Mouse (Mus musculus) subcutaneous adipose tissue, adult 2 months (tissue): ENCODE data around the gene Zar1. TPM values are rescaled to one million over a fixed set of nuclear protein-coding genes. Genes with fewer than 3 reads are reported as not detected.

Experiments
- polyA plus RNA-seq: library from polyadenylated mRNA; depleted of rRNA; stranded (reverse); fragments of >200 nt; gene quantifications from 2 replicates; pipeline ENCODE4 v1.2.3, GENCODE M21; 2012; ENCODE audit warnings: low replicate concordance; rRNA removed

Gene Zar1
- 0.10 TPM in 1 of 2 replicates, not detected in the other for polyA plus RNA-seq

GRCm38 (mm10) chr5:72580970-72581332 is at the start of gene Zar1:
Gene Zar1 (minus strand): TSS chr5:72581254.

GRCm38 (mm10) chr5:72587192-72587681 is 6.2 kb upstream of the Zar1 start, which contains the start of gene Gm5868:
Gene Gm5868 (minus strand): TSS chr5:72587551.

GRCm38 (mm10) chr5:72559544-72560049 is 21.5 kb downstream of the Zar1 start, which contains the start of gene Nfxl1:
Gene Nfxl1 (minus strand): TSS chr5:72559684.

Other genes with a start within 250 kb of the Zar1 start
- 0.04 TPM in 1 of 2 replicates, not detected in the other for gene Corin, start 76.8 kb downstream of the Zar1 start, polyA plus RNA-seq
- 4.3 and 11.8 TPM in 2 replicates for gene Nfxl1, start 21.6 kb downstream of the Zar1 start, polyA plus RNA-seq
- 0.23 TPM in 1 of 2 replicates, not detected in the other for gene Gm5868, start 6.3 kb upstream of the Zar1 start, polyA plus RNA-seq
- not detected in 2 replicates for gene Cnga1, start 63.0 kb upstream of the Zar1 start, polyA plus RNA-seq
- gene Nipal1, start 66.5 kb upstream of the Zar1 start, polyA plus RNA-seq: 0.11 and 0.54 TPM in 2 replicates
- gene Txk, start 171.5 kb upstream of the Zar1 start, polyA plus RNA-seq: 0.26 and 0.60 TPM in 2 replicates